Mouse (Mus musculus) limb, embryonic 11.5 days (tissue): ENCODE measurements around the gene Med18. TPM values are rescaled to one million over a fixed set of nuclear protein-coding genes. Genes with fewer than 3 reads are reported as not detected.

Experiments used
- ATAC-seq: fragments of 200-750 bp; cut with Nextera tagmentation; 2 replicates; pipeline ENCODE4 v1.8.0; 2017; ENCODE audit warnings: low read depth; ENCODE audit not compliant: insufficient number of reproducible peaks, low FRiP score, low TSS enrichment
- DNase-seq: peaks from one replicate; pipeline ENCODE4 v3.0.0-alpha.2; 2015; ENCODE audit warnings: low spot score
- H3K27ac ChIP-seq: fragments of 300-500 bp; sonication (generic); replicated peaks from 2 replicates; pipeline ENCODE4 v1.5.1; 2014; ENCODE audit warnings: low read depth, mild to moderate bottlenecking, low read length
- H3K27me3 ChIP-seq: fragments of 300-500 bp; sonication (generic); 2 replicates; pipeline ENCODE4 v1.6.1; 2014; ENCODE audit warnings: mild to moderate bottlenecking, low read length, mixed read lengths; ENCODE audit not compliant: control insufficient read depth, insufficient read depth
- H3K36me3 ChIP-seq: fragments of 300-500 bp; sonication (generic); 2 replicates; pipeline ENCODE4 v1.6.1; 2014; ENCODE audit warnings: mild to moderate bottlenecking, low read length, moderate library complexity, mixed read lengths; ENCODE audit not compliant: control insufficient read depth, insufficient read depth
- H3K4me1 ChIP-seq: fragments of 300-500 bp; sonication (generic); 2 replicates; pipeline ENCODE4 v1.6.1; 2014; ENCODE audit warnings: low read length, mixed read lengths; ENCODE audit not compliant: control insufficient read depth, insufficient read depth
- H3K4me2 ChIP-seq: fragments of 300-500 bp; sonication (generic); 2 replicates; pipeline ENCODE4 v1.6.1; 2014; ENCODE audit warnings: low read depth, mild to moderate bottlenecking, moderate library complexity; ENCODE audit not compliant: severe bottlenecking
- H3K4me3 ChIP-seq: fragments of 300-500 bp; sonication (generic); 2 replicates; pipeline ENCODE4 v1.5.1; 2014; ENCODE audit warnings: low read depth, low read length
- H3K9ac ChIP-seq: fragments of 300-500 bp; sonication (generic); 2 replicates; pipeline ENCODE4 v1.6.1; 2014; ENCODE audit warnings: mild to moderate bottlenecking, low read length
- H3K9me3 ChIP-seq: fragments of 300-500 bp; sonication (generic); 2 replicates; pipeline ENCODE4 v1.6.1; 2016; ENCODE audit warnings: low read length; ENCODE audit not compliant: control insufficient read depth
- WGBS: fragments of 180-500 bp; shearing (Covaris S2); extraction: QIAGEN DNeasy Blood & Tissue Kit; methylation state at CpG from one replicate; pipeline ENCODE4 v1.1.7; 2014; 5-methylcytosine and 5-hydroxymethylcytosine counted together
- polyA plus RNA-seq: library from polyadenylated mRNA; unstranded; fragments of >200 nt; fragmentation: Nextera tagmentation; extraction: Ambion mirVana; gene quantifications from 2 replicates; pipeline ENCODE4 v1.2.1, GENCODE M21; 2014

Med18 gene
- polyA plus RNA-seq, 1 experiment from 2014 or later, result 26.4 TPM

DNA sequence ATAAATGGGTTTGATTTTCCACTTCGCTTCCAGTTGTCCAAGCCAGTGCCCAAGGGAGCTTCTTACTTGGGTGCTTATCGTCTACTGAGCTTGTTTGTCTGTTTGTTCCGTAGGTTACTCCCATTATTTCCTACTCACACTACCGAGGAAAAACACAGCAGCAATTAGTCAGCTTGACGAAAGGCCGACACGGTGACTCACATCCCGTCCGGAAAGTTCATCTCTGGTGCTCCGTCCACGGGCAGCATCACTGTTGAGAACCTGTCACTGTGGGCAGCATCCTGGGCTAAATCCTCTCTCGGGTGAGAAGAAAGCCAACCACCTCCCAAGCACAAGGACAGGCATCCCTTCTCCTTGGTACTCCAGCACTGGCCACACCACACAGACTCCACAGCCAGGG, 17.6 kb downstream of the Med18 start:
- no peaks in the 10 kb centered on the region for H3K4me1 ChIP-seq
- no peaks in the 10 kb centered on the region for H3K27me3 ChIP-seq
- 84% methylated on average over 12 of the region's 12 CpGs for WGBS
- no peak overlapping the region for H3K27ac ChIP-seq
- DNase-seq (no peak), ATAC-seq (no peak)
- H3K4me2 ChIP-seq, result no peak overlapping the region
- H3K9me3 ChIP-seq, result no peaks in the 10 kb centered on the region
- no peaks in the 10 kb centered on the region for H3K36me3 ChIP-seq
- no peak overlapping the region for H3K4me3 ChIP-seq
- no peak overlapping the region for H3K9ac ChIP-seq

DNA sequence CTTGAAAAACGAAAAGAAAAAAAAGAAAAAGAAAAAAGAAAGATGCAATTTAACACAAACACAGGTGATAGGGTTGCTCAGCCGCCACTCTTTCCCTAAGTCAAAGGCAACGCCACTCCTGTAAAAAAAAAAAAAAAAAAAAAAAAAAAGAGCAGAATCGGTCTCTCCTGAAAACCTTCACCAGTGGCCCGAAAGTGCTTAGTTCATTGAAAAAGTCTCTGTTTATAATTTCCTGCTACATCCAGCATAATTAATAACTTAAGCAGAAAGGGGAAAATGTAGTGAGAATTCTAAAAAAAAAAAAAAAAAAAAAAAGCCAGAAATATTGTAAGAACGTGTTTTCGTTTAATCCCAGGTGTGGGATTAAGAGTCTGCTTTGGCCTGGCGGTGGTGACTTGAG, 19.2 kb downstream of the Med18 start:
- 81% methylated on average over 8 of the region's 8 CpGs for WGBS
- Histone ChIP-seq H3K27me3 (no peaks in the 10 kb centered on the region), H3K9me3 (no peaks in the 10 kb centered on the region), H3K4me1 (no peaks in the 10 kb centered on the region), H3K4me3 (no peak overlapping the region), H3K4me2 (no peak overlapping the region), H3K27ac (no peak overlapping the region), H3K36me3 (no peaks in the 10 kb centered on the region), H3K9ac (no peak overlapping the region)
- ATAC-seq (no peak), DNase-seq (no peak)

DNA sequence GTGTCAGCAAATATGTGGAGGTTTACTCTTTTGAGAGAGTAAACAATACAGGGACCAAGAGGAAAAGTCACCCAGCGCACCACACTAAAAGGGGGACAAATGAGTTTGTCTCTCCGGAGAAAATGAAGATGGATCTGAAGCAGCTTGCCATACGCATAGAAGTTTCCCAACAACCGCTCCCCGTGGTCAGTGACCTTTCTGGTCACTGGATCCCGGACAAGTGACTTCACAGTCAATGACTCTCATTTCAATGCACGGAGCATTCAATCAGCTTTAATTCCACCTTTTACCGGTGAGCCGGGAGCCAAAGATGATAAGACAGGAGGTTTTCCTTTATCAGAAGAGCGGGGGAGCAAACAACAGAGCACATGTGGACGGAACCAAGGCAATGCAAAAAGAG, 25.9 kb downstream of the Med18 start:
- Histone ChIP-seq H3K36me3 (no peaks in the 10 kb centered on the region), H3K9me3 (no peaks in the 10 kb centered on the region), H3K4me2 (no peak overlapping the region), H3K9ac (no peak overlapping the region), H3K4me3 (no peak overlapping the region), H3K27me3 (no peaks in the 10 kb centered on the region), H3K4me1 (no peaks in the 10 kb centered on the region), H3K27ac (no peak overlapping the region)
- ATAC-seq (no peak), DNase-seq (no peak)
- 67% methylated on average over 11 of the region's 11 CpGs for WGBS

DNA sequence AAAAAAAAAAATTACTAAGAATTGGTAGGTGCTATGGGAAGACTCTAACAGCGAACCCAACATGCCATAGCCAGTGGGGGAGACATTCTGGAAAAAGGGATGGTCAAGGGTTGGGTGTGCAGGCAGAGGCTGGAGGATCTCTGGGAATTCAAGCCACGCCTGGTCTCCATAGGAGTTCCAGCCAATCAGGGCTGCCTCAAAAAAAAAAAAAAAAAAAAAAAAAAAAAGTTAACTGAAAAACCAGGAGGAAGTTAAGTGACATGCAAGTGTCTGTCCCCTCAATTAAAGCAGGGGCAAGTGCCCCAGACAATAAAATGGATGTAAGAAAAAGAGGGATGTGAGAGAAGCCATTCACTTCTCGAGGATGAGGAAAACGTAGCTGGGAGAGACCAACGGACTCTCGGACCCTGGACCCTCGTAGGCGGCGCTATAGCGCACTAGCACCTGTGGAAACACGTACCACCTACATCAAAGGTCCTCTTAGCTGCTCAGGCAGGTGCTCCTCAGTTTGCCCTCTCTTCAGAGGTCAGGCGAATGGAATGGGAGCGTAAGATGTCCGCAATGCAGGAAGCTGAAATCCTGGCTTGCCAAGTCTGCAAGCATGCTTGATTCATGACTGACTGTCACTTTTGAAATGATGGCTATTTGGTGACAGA, 30.9 kb downstream of the Med18 start:
- H3K27ac ChIP-seq, result no peak overlapping the region

DNA sequence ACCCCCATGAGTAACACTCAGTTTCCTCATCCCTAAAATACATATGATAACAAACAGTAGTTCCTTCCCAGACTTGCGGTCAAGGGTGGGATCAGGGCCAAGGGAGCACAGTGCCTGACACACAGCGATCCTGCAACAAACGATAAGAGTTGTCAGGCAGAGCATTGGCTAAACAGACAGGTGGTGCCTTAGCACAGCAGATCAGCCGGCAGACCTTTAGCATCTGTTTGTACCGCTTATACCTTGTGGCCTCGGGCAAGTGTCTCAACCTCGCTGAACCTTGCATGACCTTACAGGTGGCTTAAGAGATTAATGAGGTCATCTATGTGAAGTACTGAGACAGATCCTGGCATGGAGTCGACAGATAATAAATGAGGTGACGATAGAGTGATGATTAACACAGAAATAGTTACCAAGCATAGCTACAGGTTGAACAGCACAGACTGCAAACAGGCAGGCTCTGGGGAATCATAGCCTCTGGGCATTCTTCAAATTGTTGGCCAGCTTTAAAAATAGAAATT, 35.6 kb downstream of the Med18 start:
- WGBS, result 39% methylated on average over 9 of the region's 9 CpGs
- H3K36me3 ChIP-seq, result no peaks in the 10 kb centered on the region
- H3K27me3 ChIP-seq, result no peaks in the 10 kb centered on the region
- no peak overlapping the region for H3K4me2 ChIP-seq
- ATAC-seq, result no peak
- H3K4me3 ChIP-seq, result no peak overlapping the region
- H3K4me1 ChIP-seq, result no peaks in the 10 kb centered on the region
- DNase-seq, result no peak
- no peak overlapping the region for H3K9ac ChIP-seq
- no peak overlapping the region for H3K27ac ChIP-seq
- no peaks in the 10 kb centered on the region for H3K9me3 ChIP-seq

More for the DNA sequence above, 30.9 kb downstream of the Med18 start:
- no peaks in the 10 kb centered on the region for H3K9me3 ChIP-seq
- H3K36me3 ChIP-seq, result no peaks in the 10 kb centered on the region
- no peak for DNase-seq
- H3K4me2 ChIP-seq, result peak overlapping the region; percentile 34
- no peaks in the 10 kb centered on the region for H3K4me1 ChIP-seq
- H3K27me3 ChIP-seq, result no peaks in the 10 kb centered on the region
- no peak for ATAC-seq
- 10% methylated on average over 14 of the region's 14 CpGs for WGBS
- H3K4me3 ChIP-seq, result no peak overlapping the region
- no peak overlapping the region for H3K9ac ChIP-seq

DNA sequence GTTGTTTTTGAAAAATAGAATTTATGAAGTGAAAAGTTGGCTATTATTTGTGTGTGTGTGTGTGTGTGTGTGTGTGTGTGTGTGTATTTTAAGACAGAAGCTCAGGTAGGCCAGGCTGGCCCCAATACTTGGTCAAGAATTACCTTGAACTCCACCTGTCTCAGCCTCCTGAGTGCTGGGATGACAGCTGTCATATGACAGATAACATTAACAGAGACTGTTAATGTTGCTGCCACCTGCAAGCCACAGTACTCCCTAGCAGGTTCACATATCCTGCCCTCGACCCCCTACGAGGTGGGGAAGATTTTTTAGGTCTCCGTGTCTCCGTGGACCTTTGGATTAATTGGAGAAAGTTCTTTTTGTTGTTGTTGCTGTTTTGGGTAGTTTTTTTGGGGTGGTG, 36.2 kb downstream of the Med18 start:
- H3K4me2 ChIP-seq, result no peak overlapping the region
- H3K4me1 ChIP-seq, result no peaks in the 10 kb centered on the region
- WGBS, result 81% methylated on average over 4 of the region's 4 CpGs
- no peaks in the 10 kb centered on the region for H3K27me3 ChIP-seq
- H3K9me3 ChIP-seq, result no peaks in the 10 kb centered on the region
- no peak for ATAC-seq
- no peak overlapping the region for H3K27ac ChIP-seq
- DNase-seq, result no peak
- H3K9ac ChIP-seq, result no peak overlapping the region
- H3K36me3 ChIP-seq, result no peaks in the 10 kb centered on the region
- H3K4me3 ChIP-seq, result no peak overlapping the region

DNA sequence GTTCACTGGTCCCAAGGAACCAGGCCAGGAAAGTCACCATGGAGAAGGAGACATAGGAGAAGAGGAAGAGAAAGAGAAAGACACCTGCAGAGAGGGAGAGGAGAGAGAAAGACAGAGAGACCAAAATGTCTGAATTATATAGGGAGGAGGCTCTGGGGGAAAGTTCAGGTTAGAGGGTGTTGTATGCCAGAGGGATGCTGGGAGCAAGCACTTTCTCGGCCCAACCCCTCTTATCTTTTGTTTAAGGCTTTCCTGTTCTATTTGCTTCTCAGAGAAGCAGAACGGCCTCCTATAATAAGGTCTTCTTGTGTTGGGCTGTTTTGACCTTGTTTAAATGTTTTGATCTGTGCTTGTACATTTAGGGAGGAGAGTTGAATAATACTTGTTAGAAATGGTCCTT, 37.7 kb downstream of the Med18 start:
- H3K4me3 ChIP-seq, result no peak overlapping the region
- no peak overlapping the region for H3K27ac ChIP-seq
- 61% methylated on average over 2 of the region's 2 CpGs for WGBS
- no peak for ATAC-seq
- no peak for DNase-seq
- no peaks in the 10 kb centered on the region for H3K27me3 ChIP-seq
- H3K36me3 ChIP-seq, result no peaks in the 10 kb centered on the region
- no peaks in the 10 kb centered on the region for H3K9me3 ChIP-seq
- no peak overlapping the region for H3K9ac ChIP-seq
- no peaks in the 10 kb centered on the region; the same call in 1 of the 2 replicates for H3K4me1 ChIP-seq
- no peak overlapping the region for H3K4me2 ChIP-seq

DNA sequence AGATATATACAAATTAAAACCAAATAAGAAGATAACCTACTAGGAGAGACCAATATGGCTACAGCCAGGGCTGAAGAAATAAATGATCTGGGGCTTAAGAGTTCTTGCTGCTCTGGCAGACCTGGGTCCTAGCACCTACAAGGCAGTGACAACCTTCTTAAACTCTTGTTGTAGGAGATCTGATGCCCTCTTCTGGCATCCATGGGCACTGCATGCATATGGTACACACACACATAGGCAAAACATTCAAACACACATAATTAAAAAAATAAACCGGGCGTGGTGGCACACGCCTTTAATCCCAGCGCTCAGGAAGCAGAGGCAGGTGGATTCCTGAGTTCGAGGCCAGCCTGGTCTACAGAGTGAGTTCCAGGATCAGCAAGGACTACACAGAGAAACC, 39.0 kb downstream of the Med18 start:
- Histone ChIP-seq H3K27ac (no peak overlapping the region), H3K36me3 (no peaks in the 10 kb centered on the region), H3K4me3 (no peak overlapping the region), H3K4me1 (peaks cover 3% of the 10 kb centered on the region; the same call in 1 of the 2 replicates), H3K9me3 (no peaks in the 10 kb centered on the region), H3K4me2 (no peak overlapping the region), H3K27me3 (no peaks in the 10 kb centered on the region), H3K9ac (no peak overlapping the region)
- DNase-seq, result no peak
- no peak for ATAC-seq
- 94% methylated on average over 5 of the region's 5 CpGs for WGBS
